Mouse (Mus musculus): Measurements from ENCODE around the gene Kalrn. TPM values are rescaled to one million over a fixed set of nuclear protein-coding genes. Genes with fewer than 3 reads are reported as not detected.
A peak's percentile ranks its signal among the peaks of the same experiment; 100 is the strongest.

Kalrn gene
- polyA plus RNA-seq, 1 experiment from 2014 or later = 22.4 TPM

GRCm38 (mm10) chr16:34031565-34031964 is 541.8 kb downstream of the Kalrn start:
- H3K9ac ChIP-seq (ENCODE audit: low read length) = no peak overlapping the region
- H3K4me2 ChIP-seq (ENCODE audit: low read depth, low read length, severe bottlenecking) = no peak overlapping the region
- no peaks in the 10 kb centered on the region for H3K9me3 ChIP-seq (ENCODE audit: control insufficient read depth, low read length)
- no peak for DNase-seq (ENCODE audit: low spot score)
- peaks cover 7% of the 10 kb centered on the region; the same call in 1 of the 2 replicates for H3K36me3 ChIP-seq (ENCODE audit: control insufficient read depth, insufficient read depth, low read length)
- no peak for ATAC-seq (replicated peaks; ENCODE audit: low FRiP score)
- no peaks in the 10 kb centered on the region for H3K4me1 ChIP-seq (replicated peaks; ENCODE audit: control insufficient read depth, insufficient read depth, low read length)
- WGBS = 86% methylated on average over 9 of the region's 9 CpGs
- no peak overlapping the region for H3K27ac ChIP-seq (ENCODE audit: low read depth, low read length)
- H3K4me3 ChIP-seq (ENCODE audit: low read depth, low read length) = no peak overlapping the region
- H3K27me3 ChIP-seq (ENCODE audit: control insufficient read depth, insufficient read depth, low read length) = no peaks in the 10 kb centered on the region

GRCm38 (mm10) chr16:34030379-34030778 is 543.0 kb downstream of the Kalrn start:
- H3K36me3 ChIP-seq (ENCODE audit: control insufficient read depth, insufficient read depth, low read length) = peaks cover 7% of the 10 kb centered on the region; the same call in 1 of the 2 replicates
- 82% methylated on average over 4 of the region's 4 CpGs for WGBS
- DNase-seq (ENCODE audit: low spot score) = no peak

GRCm38 (mm10) chr16:34029790-34030189 is 543.5 kb downstream of the Kalrn start:
- Histone ChIP-seq H3K9ac (ENCODE audit: low read length) (no peak overlapping the region), H3K4me2 (ENCODE audit: low read depth, low read length, severe bottlenecking) (no peak overlapping the region), H3K27ac (ENCODE audit: low read depth, low read length) (no peak overlapping the region), H3K4me3 (ENCODE audit: low read depth, low read length) (no peak overlapping the region), H3K4me1 (replicated peaks; ENCODE audit: control insufficient read depth, insufficient read depth, low read length) (no peaks in the 10 kb centered on the region), H3K36me3 (ENCODE audit: control insufficient read depth, insufficient read depth, low read length) (peaks cover 7% of the 10 kb centered on the region; the same call in 1 of the 2 replicates), H3K9me3 (ENCODE audit: control insufficient read depth, low read length) (no peaks in the 10 kb centered on the region), H3K27me3 (ENCODE audit: control insufficient read depth, insufficient read depth, low read length) (no peaks in the 10 kb centered on the region)
- ATAC-seq (replicated peaks; ENCODE audit: low FRiP score) = no peak
- 93% methylated on average over 5 of the region's 5 CpGs for WGBS
- no peak for DNase-seq (ENCODE audit: low spot score)

More at GRCm38 (mm10) chr16:34030379-34030778, 543.0 kb downstream of the Kalrn start:
- Histone ChIP-seq H3K9me3 (ENCODE audit: control insufficient read depth, low read length) (no peaks in the 10 kb centered on the region), H3K4me3 (ENCODE audit: low read depth, low read length) (no peak overlapping the region), H3K4me1 (replicated peaks; ENCODE audit: control insufficient read depth, insufficient read depth, low read length) (no peaks in the 10 kb centered on the region), H3K27me3 (ENCODE audit: control insufficient read depth, insufficient read depth, low read length) (no peaks in the 10 kb centered on the region), H3K4me2 (ENCODE audit: low read depth, low read length, severe bottlenecking) (no peak overlapping the region), H3K9ac (ENCODE audit: low read length) (no peak overlapping the region), H3K27ac (ENCODE audit: low read depth, low read length) (no peak overlapping the region)
- no peak for ATAC-seq (replicated peaks; ENCODE audit: low FRiP score)

- Histone ChIP-seq H3K4me1 (replicated peaks; ENCODE audit: control insufficient read depth, insufficient read depth, low read length) (no peaks in the 10 kb centered on the region), H3K27me3 (ENCODE audit: control insufficient read depth, insufficient read depth, low read length) (no peaks in the 10 kb centered on the region), H3K27ac (ENCODE audit: low read depth, low read length) (no peak overlapping the region), H3K4me2 (ENCODE audit: low read depth, low read length, severe bottlenecking) (no peak overlapping the region), H3K9ac (ENCODE audit: low read length) (no peak overlapping the region), H3K9me3 (ENCODE audit: control insufficient read depth, low read length) (no peaks in the 10 kb centered on the region), H3K4me3 (ENCODE audit: low read depth, low read length) (no peak overlapping the region), H3K36me3 (ENCODE audit: control insufficient read depth, insufficient read depth, low read length) (no peaks in the 10 kb centered on the region)
- ATAC-seq (replicated peaks; ENCODE audit: low FRiP score) (no peak), DNase-seq (ENCODE audit: low spot score) (no peak)
- WGBS = 95% methylated on average over 8 of the region's 8 CpGs
Measured at GRCm38 (mm10) chr16:34017241-34017640, 556.1 kb downstream of the Kalrn start.

- Histone ChIP-seq H3K9ac (ENCODE audit: low read length) (no peak overlapping the region), H3K27ac (ENCODE audit: low read depth, low read length) (no peak overlapping the region), H3K27me3 (ENCODE audit: control insufficient read depth, insufficient read depth, low read length) (no peaks in the 10 kb centered on the region), H3K4me2 (ENCODE audit: low read depth, low read length, severe bottlenecking) (no peak overlapping the region), H3K4me1 (replicated peaks; ENCODE audit: control insufficient read depth, insufficient read depth, low read length) (no peaks in the 10 kb centered on the region), H3K36me3 (ENCODE audit: control insufficient read depth, insufficient read depth, low read length) (no peaks in the 10 kb centered on the region), H3K4me3 (ENCODE audit: low read depth, low read length) (no peak overlapping the region), H3K9me3 (ENCODE audit: control insufficient read depth, low read length) (peaks cover 3% of the 10 kb centered on the region; the same call in 1 of the 2 replicates)
- no peak for ATAC-seq (replicated peaks; ENCODE audit: low FRiP score)
- DNase-seq (ENCODE audit: low spot score) = no peak
- 92% methylated on average over 20 of the region's 20 CpGs for WGBS
Measured at GRCm38 (mm10) chr16:34011991-34012845, 561.1 kb downstream of the Kalrn start.

- H3K27ac ChIP-seq (ENCODE audit: low read depth, low read length) = no peak overlapping the region
- ATAC-seq (replicated peaks; ENCODE audit: low FRiP score) (no peak), DNase-seq (ENCODE audit: low spot score) (no peak)
- H3K36me3 ChIP-seq (ENCODE audit: control insufficient read depth, insufficient read depth, low read length) = no peaks in the 10 kb centered on the region
- no peak overlapping the region for H3K4me2 ChIP-seq (ENCODE audit: low read depth, low read length, severe bottlenecking)
- peaks cover 3% of the 10 kb centered on the region; the same call in 1 of the 2 replicates for H3K9me3 ChIP-seq (ENCODE audit: control insufficient read depth, low read length)
- no peak overlapping the region for H3K9ac ChIP-seq (ENCODE audit: low read length)
- no peaks in the 10 kb centered on the region for H3K27me3 ChIP-seq (ENCODE audit: control insufficient read depth, insufficient read depth, low read length)
- no peak overlapping the region for H3K4me3 ChIP-seq (ENCODE audit: low read depth, low read length)
- 90% methylated on average over 2 of the region's 2 CpGs for WGBS
- H3K4me1 ChIP-seq (replicated peaks; ENCODE audit: control insufficient read depth, insufficient read depth, low read length) = no peaks in the 10 kb centered on the region
Measured at GRCm38 (mm10) chr16:34009567-34009966, 563.8 kb downstream of the Kalrn start.

GRCm38 (mm10) chr16:34005986-34006385 is 567.3 kb downstream of the Kalrn start:
- Histone ChIP-seq H3K9me3 (ENCODE audit: control insufficient read depth, low read length) (peaks cover 3% of the 10 kb centered on the region; the same call in 1 of the 2 replicates), H3K4me1 (replicated peaks; ENCODE audit: control insufficient read depth, insufficient read depth, low read length) (0 out of 2 replicates have a peak, but pooled peaks cover 2% of the 10 kb centered on the region), H3K9ac (ENCODE audit: low read length) (no peak overlapping the region), H3K36me3 (ENCODE audit: control insufficient read depth, insufficient read depth, low read length) (no peaks in the 10 kb centered on the region), H3K4me3 (ENCODE audit: low read depth, low read length) (no peak overlapping the region), H3K4me2 (ENCODE audit: low read depth, low read length, severe bottlenecking) (no peak overlapping the region), H3K27ac (ENCODE audit: low read depth, low read length) (no peak overlapping the region), H3K27me3 (ENCODE audit: control insufficient read depth, insufficient read depth, low read length) (no peaks in the 10 kb centered on the region)
- WGBS = 97% methylated on average over 3 of the region's 3 CpGs
- ATAC-seq (replicated peaks; ENCODE audit: low FRiP score) = no peak
- no peak for DNase-seq (ENCODE audit: low spot score)

GRCm38 (mm10) chr16:34004128-34004578 is 569.2 kb downstream of the Kalrn start:
- Histone ChIP-seq H3K9me3 (ENCODE audit: control insufficient read depth, low read length) (no peaks in the 10 kb centered on the region), H3K27me3 (ENCODE audit: control insufficient read depth, insufficient read depth, low read length) (no peaks in the 10 kb centered on the region), H3K4me2 (ENCODE audit: low read depth, low read length, severe bottlenecking) (no peak overlapping the region), H3K27ac (ENCODE audit: low read depth, low read length) (peak overlapping the region; percentile 54; the same call in 1 of the 2 replicates), H3K4me1 (replicated peaks; ENCODE audit: control insufficient read depth, insufficient read depth, low read length) (0 out of 2 replicates have a peak, but pooled peaks cover 5% of the 10 kb centered on the region), H3K36me3 (ENCODE audit: control insufficient read depth, insufficient read depth, low read length) (no peaks in the 10 kb centered on the region), H3K4me3 (ENCODE audit: low read depth, low read length) (no peak overlapping the region), H3K9ac (ENCODE audit: low read length) (no peak overlapping the region)
- ATAC-seq (replicated peaks; ENCODE audit: low FRiP score) (peak; percentile 89), DNase-seq (ENCODE audit: low spot score) (peak; percentile 62)
- 66% methylated on average over 4 of the region's 4 CpGs for WGBS
